Mouse (Mus musculus) embryonic fibroblast, embryonic 13.5 days (primary cell): ENCODE data around the gene Smarce1.

Experiments
- CTCF ChIP-seq: IDR thresholded peaks from 2 replicates; pipeline ENCODE4 v1.5.1; 2011; ENCODE audit warnings: mild to moderate bottlenecking, control low read depth, low read length, moderate library complexity, borderline replicate concordance; ENCODE audit not compliant: insufficient read depth
- POLR2A ChIP-seq: IDR thresholded peaks from 2 replicates; pipeline ENCODE4 v1.6.1; 2011; ENCODE audit warnings: low read depth, mild to moderate bottlenecking, control low read depth, low read length, moderate library complexity

- no peak for TF ChIP-seq POLR2A
- TF ChIP-seq CTCF = peak; percentile 52
Observed at GRCm38 (mm10) chr11:99189154-99189582, 41.6 kb downstream of the Smarce1 start.
